Mouse (Mus musculus): ENCODE data around the gene Rfc2. TPM values are rescaled to one million over a fixed set of nuclear protein-coding genes. Genes with fewer than 3 reads are reported as not detected.
A peak's percentile ranks its signal among the peaks of the same experiment; 100 is the strongest.
"Not testable (repeated sequence)": the region's sequence is repeated elsewhere in the genome, so short reads cannot be mapped to it uniquely, and the experiment has no call there.

The Rfc2 gene
- polyA plus RNA-seq, 1 experiment from 2014 or later, result 310 TPM

DNA sequence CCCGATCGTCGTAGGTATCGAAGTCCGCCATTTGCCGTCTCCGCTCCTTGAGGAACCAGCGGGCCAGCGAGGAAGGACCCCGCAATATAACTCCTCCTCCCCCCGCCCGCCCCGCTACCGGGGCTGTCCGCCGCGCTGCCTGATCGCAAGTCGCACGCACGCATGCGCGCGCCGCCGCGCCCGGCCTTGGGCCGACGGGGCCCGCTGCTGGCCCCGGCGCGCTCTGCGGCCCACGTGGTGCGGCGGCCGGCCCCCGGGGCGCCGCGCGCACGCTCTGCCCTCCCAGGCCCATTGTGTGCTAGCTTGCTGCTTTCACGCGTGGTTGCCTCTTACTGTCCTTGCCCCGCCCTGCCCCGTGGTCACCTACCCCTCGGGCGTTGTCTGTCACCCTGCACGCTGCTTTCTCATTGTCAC, 58.1 kb downstream of the Rfc2 start, which contains the start of gene Eif4h:
Eif4h (minus strand) TSS at position 222 of the 414 bp plus-strand sequence.
- H3K36me3 ChIP-seq, result peaks cover 22% of the 10 kb centered on the region
- no peaks in the 10 kb centered on the region for H3K9me3 ChIP-seq
- peak within 1 kb of the TSS; percentile 82 for H3K4me2 ChIP-seq (replicated peaks)
- H3K4me3 ChIP-seq, result peak within 1 kb of the TSS; percentile 98
- WGBS, result 1% methylated on average over 50 of the region's 52 CpGs
- ATAC-seq (ENCODE audit: low FRiP score, low read depth), result peak; percentile 92
- no peaks in the 10 kb centered on the region for H3K27me3 ChIP-seq
- peak within 1 kb of the TSS; percentile 94 for H3K27ac ChIP-seq
- peak within 1 kb of the TSS; percentile 100 for H3K9ac ChIP-seq
- H3K4me1 ChIP-seq, result peaks cover 11% of the 10 kb centered on the region

DNA sequence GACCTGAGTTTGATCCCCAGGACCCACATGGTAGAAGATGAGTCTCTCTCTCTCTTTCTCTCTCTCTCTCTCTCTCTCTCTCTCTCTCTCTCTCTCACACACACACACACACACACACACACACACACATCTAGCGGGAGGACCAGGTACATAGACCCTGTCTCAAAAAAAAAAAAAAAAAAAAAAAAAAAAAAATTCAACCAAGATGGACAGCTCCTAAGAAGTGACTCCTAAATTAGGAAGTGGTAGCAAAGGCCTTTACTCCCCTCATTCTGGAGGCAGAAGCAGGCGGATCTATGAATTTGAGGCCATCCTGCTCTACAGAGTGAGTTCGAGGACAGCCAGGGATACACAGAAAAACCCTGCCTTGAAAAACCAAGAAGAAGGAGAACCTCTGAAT, 59.2 kb downstream of the Rfc2 start:
- 93% methylated on average over 3 of the region's 3 CpGs for WGBS
- Histone ChIP-seq H3K36me3 (peaks cover 13% of the 10 kb centered on the region), H3K9ac (no peak overlapping the region), H3K4me2 (replicated peaks) (no peak overlapping the region), H3K4me1 (peaks cover 11% of the 10 kb centered on the region), H3K4me3 (no peak overlapping the region), H3K9me3 (no peaks in the 10 kb centered on the region), H3K27ac (no peak overlapping the region), H3K27me3 (no peaks in the 10 kb centered on the region)
- no peak for ATAC-seq (ENCODE audit: low FRiP score, low read depth)

DNA sequence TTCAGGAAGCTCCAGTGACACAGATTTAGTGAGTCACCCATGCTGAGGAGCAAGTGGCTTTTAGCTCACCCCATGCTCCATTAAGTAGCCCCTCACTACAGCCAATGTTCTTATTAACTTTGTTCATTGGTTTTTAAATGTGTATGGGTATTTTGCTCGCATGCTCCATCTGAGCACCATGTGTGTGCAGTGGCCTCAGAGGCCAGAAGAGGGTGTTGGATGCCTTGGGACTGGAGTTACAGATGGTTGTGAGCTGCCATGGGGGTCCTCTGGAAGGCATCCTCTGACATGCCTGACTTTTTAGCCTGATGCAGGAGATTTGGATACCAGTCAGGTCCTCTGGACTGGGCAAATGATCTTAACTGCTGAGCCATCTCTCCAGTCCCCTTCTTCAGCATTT, 63.0 kb downstream of the Rfc2 start:
- no peaks in the 10 kb centered on the region for H3K4me1 ChIP-seq
- WGBS, result 55% methylated on average over 1 of the region's 1 CpGs
- H3K27ac ChIP-seq, result no peak overlapping the region
- H3K4me3 ChIP-seq, result no peak overlapping the region
- H3K36me3 ChIP-seq, result no peaks in the 10 kb centered on the region
- no peak overlapping the region for H3K9ac ChIP-seq
- no peaks in the 10 kb centered on the region for H3K27me3 ChIP-seq
- no peak overlapping the region for H3K4me2 ChIP-seq (replicated peaks)
- H3K9me3 ChIP-seq, result no peaks in the 10 kb centered on the region
- no peak for ATAC-seq (ENCODE audit: low FRiP score, low read depth)

DNA sequence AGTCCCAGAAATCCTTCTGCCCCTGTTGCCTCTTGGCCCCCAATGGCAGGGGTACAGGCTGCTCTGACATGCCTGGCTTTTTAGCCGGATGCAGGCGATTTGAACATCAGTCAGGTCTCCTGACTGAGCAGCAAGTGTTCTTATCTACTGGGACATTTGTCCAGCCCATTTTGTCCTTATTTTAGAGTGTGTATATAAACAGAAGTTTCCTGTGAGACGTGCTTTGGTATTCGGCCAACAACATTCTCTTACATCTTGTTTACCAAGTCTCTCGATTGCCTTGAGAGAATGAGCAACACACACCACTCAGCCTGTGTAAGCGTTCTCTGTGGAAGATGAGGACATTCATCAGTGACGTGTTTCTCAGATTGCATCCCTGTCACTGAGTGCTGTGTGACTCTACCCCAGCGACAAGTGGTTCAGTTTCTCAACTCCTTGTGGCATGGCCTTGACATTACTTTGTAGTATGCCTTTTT, 63.5 kb downstream of the Rfc2 start:
- H3K36me3 ChIP-seq, result no peaks in the 10 kb centered on the region
- ATAC-seq (ENCODE audit: low FRiP score, low read depth), result no peak
- no peak overlapping the region for H3K4me2 ChIP-seq (replicated peaks)
- no peaks in the 10 kb centered on the region for H3K27me3 ChIP-seq
- H3K9me3 ChIP-seq, result no peaks in the 10 kb centered on the region
- WGBS, result 63% methylated on average over 8 of the region's 8 CpGs
- no peak overlapping the region for H3K27ac ChIP-seq
- H3K4me3 ChIP-seq, result no peak overlapping the region
- no peaks in the 10 kb centered on the region for H3K4me1 ChIP-seq
- no peak overlapping the region for H3K9ac ChIP-seq

DNA sequence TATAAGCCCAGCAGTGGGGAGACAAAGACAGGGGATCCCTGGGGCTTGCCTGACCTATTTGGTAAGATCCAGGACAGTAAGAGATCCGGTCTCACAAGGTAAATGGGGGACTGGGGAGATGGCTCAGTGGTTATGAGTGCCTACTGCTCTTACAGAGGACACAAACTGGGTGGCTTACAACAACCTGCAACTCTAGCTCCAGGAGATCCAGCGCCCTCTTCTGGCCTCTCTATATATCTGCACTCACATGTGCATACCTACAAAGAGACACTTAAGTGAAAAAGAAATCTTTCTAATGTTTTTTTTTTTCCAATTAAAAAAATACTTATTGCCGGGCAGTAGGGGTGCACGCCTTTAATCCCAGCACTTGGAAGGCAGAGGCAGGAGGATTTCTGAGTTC, 65.3 kb downstream of the Rfc2 start:
- WGBS, result 70% methylated on average over 4 of the region's 4 CpGs
- Histone ChIP-seq H3K4me1 (no peaks in the 10 kb centered on the region), H3K27me3 (no peaks in the 10 kb centered on the region), H3K9ac (no peak overlapping the region), H3K27ac (no peak overlapping the region), H3K4me3 (no peak overlapping the region), H3K36me3 (no peaks in the 10 kb centered on the region), H3K4me2 (replicated peaks) (no peak overlapping the region), H3K9me3 (no peaks in the 10 kb centered on the region)
- no peak for ATAC-seq (ENCODE audit: low FRiP score, low read depth)

DNA sequence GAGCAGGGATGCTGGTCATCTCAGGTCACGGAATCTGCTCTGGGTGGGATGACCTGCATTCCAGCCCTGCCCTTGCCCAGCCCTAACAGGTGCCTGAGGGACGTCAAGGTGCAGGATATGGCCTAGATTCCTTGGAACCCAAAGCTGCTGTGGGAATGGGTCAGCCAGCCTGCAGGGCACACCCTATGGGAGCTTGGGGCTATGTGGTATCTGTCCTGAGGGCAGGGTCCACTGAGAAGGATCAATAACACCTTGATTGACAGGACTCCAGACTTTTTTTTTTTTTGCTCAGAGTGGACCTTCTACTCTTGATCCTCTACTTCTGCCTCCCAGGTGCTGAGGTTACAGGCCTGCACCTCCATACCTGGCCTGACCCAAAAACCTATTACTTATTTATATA, 66.2 kb downstream of the Rfc2 start:
- Histone ChIP-seq H3K36me3 (no peaks in the 10 kb centered on the region), H3K9ac (no peak overlapping the region), H3K27ac (no peak overlapping the region), H3K4me1 (peaks cover 8% of the 10 kb centered on the region), H3K27me3 (no peaks in the 10 kb centered on the region), H3K4me2 (replicated peaks) (no peak overlapping the region), H3K4me3 (no peak overlapping the region), H3K9me3 (no peaks in the 10 kb centered on the region)
- WGBS, result 79% methylated on average over 2 of the region's 2 CpGs
- ATAC-seq (ENCODE audit: low FRiP score, low read depth), result no peak

DNA sequence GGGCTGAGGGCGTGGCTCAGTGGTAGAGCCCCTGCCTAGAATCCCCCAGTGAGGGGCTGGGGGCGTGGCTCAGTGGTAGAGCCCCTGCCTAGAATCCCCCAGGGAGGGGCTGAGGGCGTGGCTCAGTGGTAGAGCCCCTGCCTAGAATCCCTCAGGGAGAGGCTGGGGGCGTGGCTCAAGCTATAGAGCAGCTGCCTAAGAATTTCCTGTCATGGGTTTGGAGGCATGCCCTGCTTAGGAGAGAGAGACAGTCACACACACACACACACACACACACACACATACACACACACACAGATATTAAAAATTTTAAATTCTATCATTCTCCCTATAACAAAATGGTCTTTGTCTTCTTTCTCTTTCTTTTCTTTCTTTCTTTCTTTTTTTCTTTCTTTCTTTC, 67.8 kb downstream of the Rfc2 start:
- H3K36me3 ChIP-seq; H3K9me3 ChIP-seq; H3K4me2 ChIP-seq (replicated peaks); H3K9ac ChIP-seq; H3K4me3 ChIP-seq; ATAC-seq (ENCODE audit: low FRiP score, low read depth); H3K27me3 ChIP-seq; H3K27ac ChIP-seq: not testable (repeated sequence)
- H3K4me1 ChIP-seq, result peaks cover 11% of the 10 kb centered on the region
- 68% methylated on average over 3 of the region's 4 CpGs for WGBS

DNA sequence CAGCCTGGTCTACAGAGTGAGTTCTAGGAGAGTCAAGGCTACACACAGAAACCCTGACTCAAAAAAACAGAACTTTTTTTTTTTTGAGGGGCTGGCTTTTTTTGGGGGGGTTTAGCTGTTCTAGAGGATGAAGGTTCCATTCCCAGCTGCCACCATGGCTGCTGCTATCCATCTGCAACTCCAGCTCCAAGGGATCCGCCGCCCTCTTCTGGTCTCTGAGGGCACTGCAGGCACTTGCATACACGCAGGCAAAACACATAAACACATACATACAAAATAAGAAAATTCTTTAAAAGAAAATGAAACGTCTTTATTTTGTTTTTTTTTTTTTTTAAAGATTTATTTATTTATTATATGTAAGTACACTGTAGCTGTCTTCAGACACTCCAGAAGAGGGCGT, 69.8 kb downstream of the Rfc2 start:
- peaks cover 11% of the 10 kb centered on the region for H3K4me1 ChIP-seq
- no peaks in the 10 kb centered on the region for H3K36me3 ChIP-seq
- no peak overlapping the region for H3K9ac ChIP-seq
- WGBS, result 47% methylated on average over 4 of the region's 5 CpGs
- H3K27me3 ChIP-seq, result no peaks in the 10 kb centered on the region
- no peaks in the 10 kb centered on the region for H3K9me3 ChIP-seq
- H3K4me3 ChIP-seq, result no peak overlapping the region
- no peak overlapping the region for H3K27ac ChIP-seq
- H3K4me2 ChIP-seq (replicated peaks), result no peak overlapping the region
- no peak for ATAC-seq (ENCODE audit: low FRiP score, low read depth)

Small RNA genes within 50 kb of the gene (microRNA-seq; reads per million reads assigned to microRNA genes)
- not detected for gene Mir7228

Other genes with a start within 250 kb of the Rfc2 start
- 137 and 141 TPM in 2 replicates for gene Gtf2ird1, start 124.7 kb upstream of the Rfc2 start, polyA plus RNA-seq (2015; fragmentation: Nextera tagmentation; extraction: Ambion mirVana)
- 5.5 and 5.7 TPM in 2 replicates for gene Clip2, start 28.9 kb upstream of the Rfc2 start, polyA plus RNA-seq (2015; fragmentation: Nextera tagmentation; extraction: Ambion mirVana)
- 0.18 and 0.20 TPM in 2 replicates for gene Syna, start 21.2 kb upstream of the Rfc2 start, polyA plus RNA-seq (2015; fragmentation: Nextera tagmentation; extraction: Ambion mirVana)
- gene Lat2, start 33.7 kb downstream of the Rfc2 start, polyA plus RNA-seq (2015; fragmentation: Nextera tagmentation; extraction: Ambion mirVana), result 2.8 and 4.0 TPM in 2 replicates
- 474 and 480 TPM in 2 replicates for gene Eif4h, start 58.1 kb downstream of the Rfc2 start, polyA plus RNA-seq (2015; fragmentation: Nextera tagmentation; extraction: Ambion mirVana)
- 8.4 and 9.0 TPM in 2 replicates for gene Limk1, start 107.2 kb downstream of the Rfc2 start, polyA plus RNA-seq (2015; fragmentation: Nextera tagmentation; extraction: Ambion mirVana)
- 49.7 and 53.8 TPM in 2 replicates for gene Eln, start 166.0 kb downstream of the Rfc2 start, polyA plus RNA-seq (2015; fragmentation: Nextera tagmentation; extraction: Ambion mirVana)

Data from limb, embryonic 13.5 days (tissue).